Mouse (Mus musculus): ENCODE data around the gene Rmnd5a.
A peak's percentile ranks its signal among the peaks of the same experiment; 100 is the strongest.

Rmnd5a gene

DNA sequence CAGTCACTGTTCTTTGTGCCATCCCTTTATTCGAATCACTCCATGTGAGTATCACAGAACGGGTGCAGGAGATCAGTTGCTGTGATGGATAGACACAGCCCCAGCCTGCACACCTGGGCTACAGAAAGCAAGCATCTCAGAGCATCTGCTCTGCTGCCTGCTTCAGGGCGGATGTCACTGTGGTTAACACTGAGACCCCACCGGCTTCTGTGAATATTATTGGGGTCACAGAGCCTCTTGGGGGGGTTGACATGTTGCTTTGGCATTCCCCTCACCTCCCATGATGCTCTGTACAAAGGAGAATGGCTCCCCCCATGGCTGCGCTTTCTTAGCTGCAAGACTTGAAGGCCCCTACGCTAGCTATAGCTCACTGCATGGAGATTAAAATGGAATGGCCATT, 71.0 kb downstream of the Rmnd5a start:
- peak; percentile 78 for DNase-seq

DNA sequence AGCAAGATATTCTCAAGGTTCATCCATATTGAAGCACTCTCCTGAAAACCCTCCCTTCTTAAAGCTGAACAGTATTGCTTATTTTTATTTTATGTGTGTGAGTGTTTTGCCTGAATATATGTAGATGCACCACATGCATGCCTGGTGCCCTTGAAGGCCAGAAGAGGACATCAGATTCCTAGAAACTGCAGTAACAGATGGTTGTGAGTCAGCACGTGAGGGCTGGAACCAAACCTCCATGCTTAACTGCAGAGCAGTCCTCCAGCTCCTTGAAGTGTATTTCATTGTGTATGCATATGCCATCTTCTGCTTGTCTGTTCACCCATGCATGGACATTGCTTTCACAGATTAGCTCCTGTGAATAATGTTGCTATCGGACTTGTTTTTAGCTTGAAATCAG, 76.4 kb downstream of the Rmnd5a start:
- DNase-seq: peak; percentile 27

DNA sequence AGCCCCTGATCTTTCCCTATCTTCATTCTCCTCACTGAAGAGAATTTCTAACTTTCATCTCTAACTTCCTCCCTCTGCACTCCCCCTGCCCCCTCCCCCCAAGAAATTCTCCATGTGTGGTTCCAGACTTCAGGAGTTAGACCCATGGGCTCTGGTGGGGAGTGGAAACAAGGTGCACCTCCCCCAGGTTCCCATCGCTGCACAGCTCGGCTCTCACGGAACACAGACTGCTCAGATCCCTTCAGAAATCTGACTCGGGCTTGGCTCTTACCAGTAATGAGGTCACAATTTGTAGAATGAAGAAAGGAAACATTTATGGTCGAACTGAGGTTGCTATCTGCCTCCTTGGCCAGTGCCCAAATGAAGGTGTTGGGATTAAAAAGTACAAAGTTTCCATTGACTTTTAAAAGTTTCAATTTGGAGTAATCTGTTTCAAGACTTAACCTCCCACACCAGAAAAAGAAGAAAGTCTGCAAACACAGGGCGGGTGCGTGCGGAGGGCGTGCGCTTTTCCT, 79.2 kb downstream of the Rmnd5a start:
- peak; percentile 58 for DNase-seq

DNA sequence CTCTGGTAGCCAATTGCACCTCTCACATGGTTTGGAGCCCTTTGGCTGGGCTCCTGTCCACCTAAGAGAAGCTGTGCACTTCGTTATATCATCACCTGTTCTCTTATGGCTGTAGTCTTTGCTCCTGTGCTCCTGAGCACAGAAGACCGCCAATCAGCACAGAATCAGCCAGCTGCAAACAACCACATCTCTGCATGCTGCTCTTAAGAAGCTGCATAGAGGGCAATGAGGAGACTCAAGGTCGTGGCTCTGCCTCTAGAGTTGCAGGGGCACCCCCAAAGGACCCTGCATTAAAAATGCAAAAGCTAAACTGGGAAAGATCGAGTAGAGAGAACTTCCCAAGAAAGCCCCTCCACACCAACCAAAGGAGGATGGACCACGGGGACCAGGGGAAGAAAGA, 79.7 kb downstream of the Rmnd5a start:
- peak; percentile 73 for DNase-seq

DNA sequence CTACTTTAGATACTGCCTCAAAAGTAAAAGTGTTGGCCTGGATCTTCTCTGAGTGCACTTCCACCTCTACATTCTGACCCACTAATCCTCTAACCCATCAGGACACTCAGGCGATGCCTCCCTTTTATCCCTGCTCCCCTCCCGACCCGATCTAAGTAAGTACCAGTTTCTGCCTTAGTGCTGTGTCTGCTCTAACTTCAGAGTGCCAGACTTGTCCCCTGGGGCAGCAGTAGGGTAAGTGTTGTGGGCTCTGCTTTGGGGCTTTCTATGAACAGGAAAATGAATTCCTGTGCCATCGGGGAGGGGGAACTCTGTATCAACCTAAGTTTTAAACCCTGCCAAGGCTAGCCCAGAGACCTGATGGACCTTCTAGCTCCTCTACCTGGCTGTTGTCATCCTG, 80.2 kb downstream of the Rmnd5a start:
- DNase-seq: peak; percentile 53

DNA sequence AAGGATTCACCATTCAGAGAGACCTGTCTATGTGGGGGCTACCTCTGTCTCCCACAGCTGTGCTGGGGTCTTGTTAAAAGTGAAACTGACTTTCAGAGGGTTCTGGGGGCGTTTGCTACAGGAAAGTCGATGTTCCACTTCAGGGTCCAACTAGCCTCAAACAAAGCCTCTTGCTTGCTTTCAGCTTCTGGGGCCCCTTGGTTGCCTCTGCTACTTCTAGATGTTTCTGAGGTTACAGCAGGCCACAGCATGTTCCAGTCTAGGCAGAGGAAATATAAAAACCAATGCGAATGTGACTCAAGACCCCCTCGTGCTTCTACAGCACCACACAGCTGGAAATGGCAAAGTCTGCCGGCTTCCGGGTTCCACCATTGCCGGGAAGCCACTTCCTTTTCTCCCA, 82.9 kb downstream of the Rmnd5a start:
- peak; percentile 65 for DNase-seq

DNA sequence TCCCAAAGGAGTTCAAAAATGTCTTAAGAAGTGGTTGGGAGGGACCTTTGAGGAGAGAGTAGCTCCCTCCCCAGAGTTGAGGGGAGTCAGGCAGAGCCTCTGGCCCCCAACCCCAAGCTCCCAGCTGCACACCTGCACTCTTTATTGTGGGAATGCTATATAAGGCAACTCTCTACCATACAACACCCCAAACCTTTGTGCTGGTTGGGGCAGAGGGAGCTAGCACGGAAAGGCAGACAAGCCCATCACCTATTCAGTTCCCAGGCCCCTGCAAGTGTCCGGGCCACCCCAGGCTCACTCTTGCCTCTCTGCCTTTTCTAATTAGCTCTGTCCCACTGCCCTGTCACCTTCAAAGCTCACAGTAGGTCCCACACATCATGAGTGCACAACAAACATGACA, 86.7 kb downstream of the Rmnd5a start:
- peak; percentile 84 for DNase-seq

DNA sequence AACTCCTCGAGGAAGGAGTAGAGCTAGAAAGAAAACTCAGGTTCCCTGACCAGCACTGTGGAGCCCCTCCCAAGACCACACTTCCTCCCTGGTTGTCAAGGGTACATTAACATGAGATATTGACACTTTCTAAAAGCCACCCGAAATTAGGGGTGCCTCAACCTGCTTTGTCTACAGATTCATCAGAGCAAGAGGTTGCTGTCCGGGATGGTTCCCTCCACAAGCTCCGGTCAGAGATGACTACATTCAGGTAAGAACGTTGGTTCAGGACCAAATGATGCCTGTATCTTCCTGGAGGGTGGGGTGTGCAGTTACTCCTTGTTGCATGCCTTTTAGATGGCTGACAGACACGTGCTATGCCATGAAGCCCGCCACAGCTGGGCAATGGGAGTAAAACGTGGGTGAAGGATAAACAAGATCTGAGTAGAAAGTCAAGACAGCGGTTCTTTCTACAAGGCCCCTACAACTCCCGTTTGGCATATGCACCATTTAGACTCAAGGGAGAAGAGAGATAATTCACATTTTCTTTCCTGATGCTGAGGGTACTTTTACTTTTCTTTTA, 87.5 kb downstream of the Rmnd5a start:
- peak; percentile 56 for DNase-seq

DNA sequence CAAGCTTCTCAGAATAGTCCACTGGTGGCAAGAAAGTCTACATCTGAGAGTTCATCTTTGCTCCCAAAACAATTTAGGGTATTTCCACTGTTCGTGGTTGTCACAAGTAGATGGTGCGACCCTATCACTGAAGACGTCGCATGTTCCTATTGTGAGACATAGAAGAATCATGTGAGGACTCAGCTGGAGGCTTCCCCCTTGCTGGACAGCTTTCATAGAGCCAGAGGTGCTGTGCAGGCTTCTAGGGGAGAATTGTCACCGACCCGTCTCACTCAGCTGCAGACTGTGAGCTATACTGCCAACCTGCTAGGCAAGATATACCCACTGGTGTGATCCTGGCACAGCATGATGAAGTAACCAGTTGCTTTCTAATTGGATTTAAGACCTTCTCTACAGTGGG, 88.2 kb downstream of the Rmnd5a start:
- DNase-seq: peak; percentile 56

DNA sequence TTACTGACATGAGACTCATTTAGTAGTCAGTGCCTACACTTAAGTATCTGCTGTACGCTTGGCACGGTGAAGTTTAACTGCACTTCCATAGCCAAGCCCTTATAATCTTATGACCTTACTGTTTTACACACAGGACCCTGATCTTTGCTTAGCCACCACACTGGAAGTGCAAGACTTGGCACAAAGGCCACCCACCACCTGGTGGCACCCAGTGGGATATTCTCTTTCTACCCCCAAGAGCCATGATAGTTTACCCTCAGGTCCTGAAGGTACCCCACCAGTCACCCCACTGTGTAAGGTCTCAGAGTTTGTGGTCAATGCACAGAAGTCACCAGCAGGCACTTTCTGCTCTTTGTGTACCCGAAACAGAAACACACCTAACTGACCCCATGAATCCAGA, 89.2 kb downstream of the Rmnd5a start:
- peak; percentile 81 for DNase-seq

DNA sequence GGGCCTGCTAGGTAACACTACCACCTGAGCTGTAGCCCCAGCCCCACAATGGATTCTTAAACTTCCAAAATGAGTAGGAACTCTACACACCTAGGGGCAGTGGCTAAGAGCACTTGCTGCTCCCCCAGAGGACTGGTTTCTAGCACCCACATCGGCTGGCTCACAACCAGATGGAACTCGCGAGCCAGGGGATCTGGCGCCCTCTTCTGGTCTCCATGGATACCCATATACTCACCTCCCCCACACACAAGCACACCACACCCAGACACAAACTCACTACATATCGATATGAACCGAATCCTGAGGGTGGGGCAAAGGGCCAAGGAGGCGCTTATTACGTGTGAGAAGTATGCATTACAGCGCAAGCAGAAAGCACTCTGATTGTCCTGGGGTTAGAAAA, 92.4 kb downstream of the Rmnd5a start:
- peak; percentile 56 for DNase-seq

DNA sequence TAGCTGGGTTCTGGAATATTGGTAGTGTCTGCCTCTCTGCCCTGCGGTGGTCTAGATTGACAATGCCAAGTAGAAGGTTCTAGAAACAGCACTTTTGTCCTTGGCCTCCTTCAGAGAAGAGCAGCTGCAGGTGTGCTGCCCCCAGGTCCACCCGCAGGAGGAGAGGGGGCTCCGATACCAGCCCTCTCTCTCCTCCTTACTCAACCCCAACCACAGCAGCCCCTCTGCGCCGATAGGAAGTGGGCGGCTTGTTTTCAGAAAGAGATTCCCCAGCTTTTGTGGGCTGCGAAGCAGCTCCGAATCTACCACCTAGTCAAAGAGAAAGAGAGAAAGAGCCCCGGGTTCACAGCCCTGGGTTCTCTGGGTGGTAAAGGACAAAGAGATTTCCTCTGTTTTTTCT, 99.3 kb downstream of the Rmnd5a start:
- peak; percentile 86 for DNase-seq

DNA sequence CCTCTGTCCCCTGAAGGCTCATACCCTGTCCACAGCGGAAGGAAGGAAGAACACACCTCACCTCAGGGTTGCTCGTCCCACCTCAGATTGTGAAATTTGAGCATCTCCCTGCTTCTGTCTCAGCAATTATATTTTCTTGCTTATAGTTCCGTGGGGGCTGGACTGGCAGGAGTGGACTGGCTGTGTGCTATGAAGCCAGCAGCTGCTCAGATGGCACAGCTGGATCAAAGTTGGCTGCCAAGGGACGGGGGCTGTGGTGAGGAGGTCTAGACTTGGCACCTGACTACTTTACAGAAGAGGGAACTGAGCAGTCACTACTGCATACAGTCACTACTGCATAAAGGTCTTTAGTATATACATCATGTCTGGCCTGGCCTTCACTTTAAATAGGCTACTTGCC, 101.1 kb downstream of the Rmnd5a start:
- peak; percentile 70 for DNase-seq

DNA sequence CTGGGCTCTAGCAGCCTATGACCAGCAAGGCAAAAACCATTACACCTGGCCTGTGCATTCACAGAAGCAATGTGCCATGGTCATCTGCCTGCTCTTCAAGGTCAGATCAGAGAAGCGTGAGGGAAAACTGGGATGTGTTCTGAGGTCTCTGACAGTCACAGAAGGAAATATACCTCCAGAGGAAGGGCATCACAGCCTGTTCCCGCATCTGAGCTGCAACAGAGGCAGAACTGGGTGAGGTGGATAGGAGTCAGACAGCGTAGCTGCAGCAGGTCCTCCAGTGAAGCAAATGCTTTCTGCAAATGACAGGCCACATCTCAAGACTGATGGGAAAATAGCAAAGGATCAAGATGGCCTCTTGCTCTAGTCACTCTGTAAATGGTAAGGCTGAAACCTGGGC, 101.5 kb downstream of the Rmnd5a start:
- DNase-seq: peak; percentile 58

Measured in thymus, postnatal 4 days (tissue).